Mouse (Mus musculus): ENCODE measurements around the gene Olfr1192-ps1.

GRCm38 (mm10) chr2:88648209-88648608 is at the start of gene Olfr1192-ps1:
- no peak for TF ChIP-seq CTCF (IDR thresholded peaks at IDR 0.05; ENCODE audit: borderline replicate concordance, insufficient read depth, low read length)
- no peak for TF ChIP-seq POLR2A (IDR thresholded peaks at IDR 0.05; ENCODE audit: low read depth, low read length)

Data from embryonic fibroblast, embryonic 13.5 days (primary cell).